Mouse (Mus musculus) kidney, embryonic 15.5 days (tissue): ENCODE measurements at regions not wholly inside any gene's neighbourhood (a gene's known extent, or its start where the extent isn't known, plus 50 kb on each side); places are given as distances from the start of the nearest gene placed in this dataset.
"Not testable (repeated sequence)": the region's sequence is repeated elsewhere in the genome, so short reads cannot be mapped to it uniquely, and the experiment has no call there.

Experiments used
- ATAC-seq: fragments of 200-750 bp; cut with Nextera tagmentation; replicated peaks from 2 replicates; pipeline ENCODE4 v1.8.0; 2017; ENCODE audit warnings: moderate TSS enrichment; ENCODE audit not compliant: low FRiP score
- H3K27ac ChIP-seq: fragments of 300-500 bp; sonication (generic); 2 replicates; pipeline ENCODE4 v1.5.1; 2015; ENCODE audit warnings: mild to moderate bottlenecking, inconsistent platforms
- H3K27me3 ChIP-seq: fragments of 300-500 bp; sonication (generic); 2 replicates; pipeline ENCODE4 v1.6.1; 2015; ENCODE audit warnings: inconsistent platforms
- H3K36me3 ChIP-seq: fragments of 300-500 bp; sonication (generic); 2 replicates; pipeline ENCODE4 v1.6.1; 2015; ENCODE audit warnings: inconsistent platforms
- H3K4me1 ChIP-seq: fragments of 300-500 bp; sonication (generic); 2 replicates; pipeline ENCODE4 v1.6.1; 2015; ENCODE audit warnings: inconsistent platforms
- H3K4me2 ChIP-seq: fragments of 300-500 bp; sonication (generic); 2 replicates; pipeline ENCODE4 v1.6.1; 2015; ENCODE audit warnings: moderate library complexity, mild to moderate bottlenecking, inconsistent platforms
- H3K4me3 ChIP-seq: fragments of 300-500 bp; sonication (generic); replicated peaks from 2 replicates; pipeline ENCODE4 v1.5.1; 2015; ENCODE audit warnings: mild to moderate bottlenecking, inconsistent platforms
- H3K9ac ChIP-seq: fragments of 300-500 bp; sonication (generic); 2 replicates; pipeline ENCODE4 v1.6.1; 2015; ENCODE audit warnings: mild to moderate bottlenecking, inconsistent platforms
- H3K9me3 ChIP-seq: fragments of 300-500 bp; sonication (generic); replicated peaks from 2 replicates; pipeline ENCODE4 v1.6.1; 2016; ENCODE audit warnings: inconsistent platforms
- WGBS: fragments of 180-500 bp; shearing (Covaris S2); methylation state at CpG from one replicate; pipeline ENCODE4 v1.1.7; 2015; ENCODE audit warnings: mixed read lengths; 5-methylcytosine and 5-hydroxymethylcytosine counted together

GRCm38 (mm10) chr12:74825664-74826063 is 351.5 kb downstream of the Kcnh5 start:
- Histone ChIP-seq H3K27me3 (no peaks in the 10 kb centered on the region), H3K36me3 (no peaks in the 10 kb centered on the region), H3K27ac (no peak overlapping the region), H3K9me3 (no peaks in the 10 kb centered on the region), H3K4me3 (no peak overlapping the region), H3K4me1 (no peaks in the 10 kb centered on the region), H3K4me2 (no peak overlapping the region), H3K9ac (no peak overlapping the region)
- WGBS = 52% methylated on average over 3 of the region's 3 CpGs
- ATAC-seq = no peak

- ATAC-seq = no peak; the same call in 1 of the 2 replicates
- Histone ChIP-seq H3K4me1 (no peaks in the 10 kb centered on the region), H3K9ac (no peak overlapping the region), H3K36me3 (no peaks in the 10 kb centered on the region), H3K27me3 (no peaks in the 10 kb centered on the region), H3K9me3 (no peaks in the 10 kb centered on the region), H3K27ac (no peak overlapping the region), H3K4me3 (no peak overlapping the region), H3K4me2 (no peak overlapping the region)
- WGBS = 40% methylated on average over 3 of the region's 3 CpGs
Observed at GRCm38 (mm10) chr12:74824735-74825494, 352.2 kb downstream of the Kcnh5 start.

GRCm38 (mm10) chr12:74816181-74816580 is 361.0 kb downstream of the Kcnh5 start:
- H3K9ac ChIP-seq, ATAC-seq, H3K4me1 ChIP-seq, H3K9me3 ChIP-seq, H3K4me2 ChIP-seq, H3K4me3 ChIP-seq, H3K27me3 ChIP-seq, H3K36me3 ChIP-seq, H3K27ac ChIP-seq: not testable (repeated sequence)
- 94% methylated on average over 3 of the region's 3 CpGs for WGBS

GRCm38 (mm10) chr12:74808571-74808970 is 368.6 kb downstream of the Kcnh5 start:
- ATAC-seq, H3K36me3 ChIP-seq, H3K9me3 ChIP-seq, H3K27me3 ChIP-seq, H3K4me2 ChIP-seq, H3K27ac ChIP-seq, H3K4me1 ChIP-seq, H3K9ac ChIP-seq, H3K4me3 ChIP-seq: not testable (repeated sequence)
- WGBS = 89% methylated on average over 2 of the region's 2 CpGs

GRCm38 (mm10) chr12:74807926-74808325 is 369.2 kb downstream of the Kcnh5 start:
- not testable (repeated sequence) for H3K9me3 ChIP-seq, H3K27ac ChIP-seq, H3K27me3 ChIP-seq, H3K4me2 ChIP-seq, H3K36me3 ChIP-seq, H3K4me3 ChIP-seq, H3K9ac ChIP-seq, H3K4me1 ChIP-seq, ATAC-seq
- 79% methylated on average over 15 of the region's 15 CpGs for WGBS

- H3K4me2 ChIP-seq = no peak overlapping the region
- H3K9ac ChIP-seq = no peak overlapping the region
- H3K4me1 ChIP-seq = no peaks in the 10 kb centered on the region
- ATAC-seq = peak; percentile 77; the same call in 1 of the 2 replicates
- no peak overlapping the region for H3K27ac ChIP-seq
- no peak overlapping the region for H3K4me3 ChIP-seq
- no peaks in the 10 kb centered on the region for H3K27me3 ChIP-seq
- WGBS = 58% methylated on average over 13 of the region's 13 CpGs
- H3K9me3 ChIP-seq = 0 out of 2 replicates have a peak, but pooled peaks cover 5% of the 10 kb centered on the region
- H3K36me3 ChIP-seq = no peaks in the 10 kb centered on the region
Observed at GRCm38 (mm10) chr12:74803740-74804512, 373.2 kb downstream of the Kcnh5 start.

GRCm38 (mm10) chr12:74792036-74792435 is 385.1 kb downstream of the Kcnh5 start:
- H3K4me1 ChIP-seq = no peaks in the 10 kb centered on the region
- H3K27me3 ChIP-seq = no peaks in the 10 kb centered on the region
- H3K9me3 ChIP-seq = no peaks in the 10 kb centered on the region
- ATAC-seq = no peak
- no peak overlapping the region for H3K4me3 ChIP-seq
- no peak overlapping the region for H3K9ac ChIP-seq
- 54% methylated on average over 3 of the region's 3 CpGs for WGBS
- no peak overlapping the region for H3K4me2 ChIP-seq
- no peaks in the 10 kb centered on the region for H3K36me3 ChIP-seq
- no peak overlapping the region for H3K27ac ChIP-seq

GRCm38 (mm10) chr12:74762284-74762683 is 414.8 kb downstream of the Kcnh5 start:
- 80% methylated on average over 1 of the region's 1 CpGs for WGBS
- no peak overlapping the region for H3K4me2 ChIP-seq
- no peak overlapping the region for H3K4me3 ChIP-seq
- ATAC-seq = no peak
- H3K9ac ChIP-seq = no peak overlapping the region
- H3K9me3 ChIP-seq = no peaks in the 10 kb centered on the region
- no peaks in the 10 kb centered on the region for H3K36me3 ChIP-seq
- H3K4me1 ChIP-seq = no peaks in the 10 kb centered on the region
- no peak overlapping the region for H3K27ac ChIP-seq
- no peaks in the 10 kb centered on the region for H3K27me3 ChIP-seq

GRCm38 (mm10) chr12:74745051-74745450 is 428.9 kb upstream of the Gm11042 start:
- Histone ChIP-seq H3K9ac (no peak overlapping the region), H3K36me3 (no peaks in the 10 kb centered on the region)

GRCm38 (mm10) chr12:74728866-74729265 is 412.7 kb upstream of the Gm11042 start:
- H3K4me2 ChIP-seq = no peak overlapping the region
- H3K9ac ChIP-seq = no peak overlapping the region
- no peaks in the 10 kb centered on the region for H3K4me1 ChIP-seq
- no peaks in the 10 kb centered on the region for H3K9me3 ChIP-seq
- no peak overlapping the region for H3K27ac ChIP-seq
- H3K4me3 ChIP-seq = no peak overlapping the region
- H3K27me3 ChIP-seq = no peaks in the 10 kb centered on the region
- no peaks in the 10 kb centered on the region for H3K36me3 ChIP-seq
- no peak for ATAC-seq
- WGBS = 87% methylated on average over 2 of the region's 2 CpGs

More at GRCm38 (mm10) chr12:74745051-74745450, 428.9 kb upstream of the Gm11042 start:
- no peak for ATAC-seq
- Histone ChIP-seq H3K4me2 (no peak overlapping the region), H3K4me1 (no peaks in the 10 kb centered on the region), H3K9me3 (no peaks in the 10 kb centered on the region), H3K27me3 (no peaks in the 10 kb centered on the region), H3K27ac (no peak overlapping the region), H3K4me3 (no peak overlapping the region)
- 87% methylated on average over 1 of the region's 1 CpGs for WGBS

- H3K4me2 ChIP-seq = no peak overlapping the region
- H3K36me3 ChIP-seq = no peaks in the 10 kb centered on the region
- no peak for ATAC-seq
- H3K4me3 ChIP-seq = no peak overlapping the region
- H3K9me3 ChIP-seq = no peaks in the 10 kb centered on the region
- no peak overlapping the region for H3K27ac ChIP-seq
- no peaks in the 10 kb centered on the region for H3K27me3 ChIP-seq
- H3K4me1 ChIP-seq = no peaks in the 10 kb centered on the region
- 76% methylated on average over 3 of the region's 3 CpGs for WGBS
- no peak overlapping the region for H3K9ac ChIP-seq
Observed at GRCm38 (mm10) chr12:74679149-74679548, 363.0 kb upstream of the Gm11042 start.

- H3K9ac ChIP-seq = no peak overlapping the region
- H3K4me2 ChIP-seq = no peak overlapping the region
- H3K27ac ChIP-seq = no peak overlapping the region
- H3K36me3 ChIP-seq = no peaks in the 10 kb centered on the region
- no peaks in the 10 kb centered on the region for H3K9me3 ChIP-seq
- H3K4me3 ChIP-seq = no peak overlapping the region
- no peaks in the 10 kb centered on the region for H3K27me3 ChIP-seq
- no peaks in the 10 kb centered on the region for H3K4me1 ChIP-seq
- no peak for ATAC-seq
- WGBS = 85% methylated on average over 2 of the region's 2 CpGs
Observed at GRCm38 (mm10) chr12:74677835-74678234, 361.6 kb upstream of the Gm11042 start.
